Mouse (Mus musculus) ES-E14 (cell line): ENCODE data around the gene Cpt1c.

ENCODE experiments used
- CHD2 ChIP-seq: IDR thresholded peaks from 2 replicates; pipeline ENCODE4 v1.6.1; 2014; ENCODE audit warnings: mild to moderate bottlenecking, low read depth, low read length, inconsistent platforms
- HCFC1 ChIP-seq: IDR thresholded peaks from 2 replicates; pipeline ENCODE4 v1.6.1; 2012; ENCODE audit warnings: low read length, inconsistent platforms, borderline replicate concordance; ENCODE audit not compliant: insufficient read depth
- ZC3H11A ChIP-seq: IDR thresholded peaks from 2 replicates; pipeline ENCODE4 v1.6.1; 2012; ENCODE audit warnings: low read depth, mild to moderate bottlenecking, inconsistent platforms, low read length, borderline replicate concordance

DNA sequence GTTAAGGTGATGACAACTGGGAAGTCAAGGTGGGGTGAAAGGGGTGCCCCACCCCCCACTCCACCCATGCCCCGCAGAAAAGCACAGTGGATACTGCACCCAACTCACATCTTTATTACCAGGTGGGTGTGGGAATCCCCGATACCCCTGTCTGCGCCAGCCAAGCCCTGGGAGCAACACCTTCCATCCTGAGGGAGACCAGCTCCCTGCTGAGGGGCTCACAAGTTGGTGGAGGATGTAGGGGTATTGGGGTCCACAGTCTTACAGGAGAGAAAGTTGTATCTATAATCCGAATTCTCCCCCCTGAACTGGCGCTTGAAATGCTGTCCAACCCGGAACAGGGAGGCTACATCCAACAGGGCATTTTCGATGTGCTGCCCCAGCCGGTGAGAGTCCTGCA, 15.4 kb downstream of the Cpt1c start:
- no peak for TF ChIP-seq CHD2
- no peak for TF ChIP-seq HCFC1
- no peak for TF ChIP-seq ZC3H11A
